Mouse (Mus musculus) macrophage (primary cell): ENCODE results near the gene Ccdc151. TPM values are rescaled to one million over a fixed set of nuclear protein-coding genes. Genes with fewer than 3 reads are reported as not detected.
A peak's percentile ranks its signal among the peaks of the same experiment; 100 is the strongest.

ENCODE experiments used
- H3K27ac ChIP-seq: fragments of 350-480 bp; formaldehyde crosslinking; 2 replicates; pipeline ENCODE4 v1.9.0; 2021
- H3K36me3 ChIP-seq: fragments of 350-480 bp; formaldehyde crosslinking; 2 replicates; pipeline ENCODE4 v1.9.0; 2021; ENCODE audit errors: inconsistent target
- H3K4me3 ChIP-seq: fragments of 350-480 bp; formaldehyde crosslinking; 2 replicates; pipeline ENCODE4 v1.9.0; 2021; ENCODE audit errors: inconsistent target
- H3K79me2 ChIP-seq: fragments of 350-480 bp; formaldehyde crosslinking; 2 replicates; pipeline ENCODE4 v1.9.0; 2021; ENCODE audit errors: inconsistent target
- WGBS: methylation state at CpG from one replicate; pipeline ENCODE4 v1.1.7; 2026; ENCODE audit warnings: inconsistent platforms; ENCODE audit not compliant: missing documents; 5-methylcytosine and 5-hydroxymethylcytosine counted together
- polyA plus RNA-seq: library from polyadenylated mRNA; stranded (reverse); fragments of 250-400 nt; gene quantifications from 3 replicates; pipeline ENCODE4 v1.2.4, GENCODE M21; 2018; ENCODE audit warnings: inconsistent platforms
- total RNA-seq, 78 experiments: library from RNA; depleted of rRNA; stranded (reverse); fragments of 250-400 nt; gene quantifications; 1 replicate in 9 of 78; 2 replicates in 24 of 78; 3 replicates in 43 of 78; 4 replicates in 2 of 78; pipeline ENCODE4 v1.2.4; 2018; ENCODE audit warnings: inconsistent platforms in 56 of 78

Gene Ccdc151
- total RNA-seq (2018; cell fraction: chromatin; rRNA removed) = under 1 TPM in 13 of 26 experiments, not detected in 13; 0.30 to 0.96 (median 0.51) TPM
- under 1 TPM in 18 of 26 experiments, not detected in 8; 0.05 to 0.37 (median 0.13) TPM for total RNA-seq (2018; cell fraction: cytosol; rRNA removed)
- under 1 TPM in 5 of 26 experiments, not detected in 21; 0.22 to 0.64 (median 0.45) TPM for total RNA-seq (2018; cell fraction: nucleus; rRNA removed)
- 0.10 to 0.13 TPM in 2 of 3 replicates, not detected in the other for polyA plus RNA-seq

DNA sequence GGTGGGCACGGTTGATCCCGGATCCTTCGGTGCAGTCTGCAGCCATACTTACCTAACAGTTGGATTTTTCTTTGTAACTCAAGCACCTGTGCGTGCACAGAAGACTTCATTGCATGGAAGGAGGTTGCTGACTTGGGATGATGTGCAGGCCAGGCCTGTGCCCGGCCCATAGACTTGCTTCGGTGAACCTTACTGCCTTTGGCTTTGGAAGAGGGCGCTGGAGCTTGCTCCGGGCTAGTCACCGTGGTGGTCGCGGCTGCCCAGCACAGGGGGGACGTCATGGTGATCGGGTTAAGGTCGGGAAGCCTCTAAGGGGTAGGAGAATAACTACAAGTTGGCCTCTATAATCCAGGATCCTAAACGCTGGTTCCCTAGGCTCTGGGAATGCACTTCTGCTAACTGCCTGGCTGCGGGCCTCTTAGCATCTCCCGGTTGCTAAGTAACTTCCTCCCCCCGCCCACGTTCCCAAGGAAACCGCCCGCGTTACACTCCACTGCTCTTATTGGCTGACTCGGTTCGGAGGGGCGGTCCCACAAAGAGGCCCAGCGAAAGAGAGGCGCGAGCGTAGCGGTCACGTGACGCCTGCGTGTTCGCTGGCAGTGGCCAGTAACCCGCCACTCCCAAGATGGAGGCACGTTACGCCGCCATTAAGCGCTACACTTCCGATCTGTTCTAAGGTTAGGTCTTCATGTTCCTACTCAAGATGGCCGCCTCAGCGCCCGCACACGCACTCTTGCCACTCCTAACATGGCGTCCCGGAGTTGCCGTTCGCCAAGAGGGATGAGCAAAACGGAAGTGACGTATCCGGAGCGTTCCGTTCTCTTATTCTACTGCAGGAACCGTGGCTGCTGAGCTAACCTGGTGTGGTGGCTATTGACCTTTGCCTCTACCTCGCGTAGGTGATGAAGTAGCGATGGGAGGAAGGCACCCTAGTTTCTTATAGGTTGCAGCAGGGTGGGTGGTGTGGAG, at the start of gene Ccdc151, which contains the start of gene Prkcsh:
Gene Ccdc151 (minus strand): TSS at position 441 of the 969 bp plus-strand sequence.
Gene Prkcsh (plus strand): TSS at position 613 of the 969 bp plus-strand sequence.
- Histone ChIP-seq H3K79me2 (peaks cover 8% of the 10 kb centered on the region), H3K36me3 (peaks cover 31% of the 10 kb centered on the region), H3K4me3 (peak within 1 kb of the TSS; percentile 97), H3K27ac (peak within 1 kb of the TSS; percentile 71)
- WGBS = 10% methylated on average over 57 of the region's 57 CpGs

- Histone ChIP-seq H3K4me3 (no peak within 1 kb of the TSS), H3K79me2 (no peaks in the 10 kb centered on the region), H3K36me3 (no peaks in the 10 kb centered on the region), H3K27ac (no peak within 1 kb of the TSS)
- WGBS = 4% methylated on average over 28 of the region's 28 CpGs
Observed at GRCm38 (mm10) chr9:22051958-22052254, 49.5 kb upstream of the Ccdc151 start, which contains the start of gene Elavl3. Elavl3 (minus strand) TSS chr9:22052023.

GRCm38 (mm10) chr9:22051161-22051957, 48.9 kb upstream of the Ccdc151 start:
- Histone ChIP-seq H3K79me2 (no peaks in the 10 kb centered on the region), H3K36me3 (no peaks in the 10 kb centered on the region), H3K4me3 (no peak overlapping the region), H3K27ac (no peak overlapping the region)
- 4% methylated on average over 54 of the region's 67 CpGs for WGBS

DNA sequence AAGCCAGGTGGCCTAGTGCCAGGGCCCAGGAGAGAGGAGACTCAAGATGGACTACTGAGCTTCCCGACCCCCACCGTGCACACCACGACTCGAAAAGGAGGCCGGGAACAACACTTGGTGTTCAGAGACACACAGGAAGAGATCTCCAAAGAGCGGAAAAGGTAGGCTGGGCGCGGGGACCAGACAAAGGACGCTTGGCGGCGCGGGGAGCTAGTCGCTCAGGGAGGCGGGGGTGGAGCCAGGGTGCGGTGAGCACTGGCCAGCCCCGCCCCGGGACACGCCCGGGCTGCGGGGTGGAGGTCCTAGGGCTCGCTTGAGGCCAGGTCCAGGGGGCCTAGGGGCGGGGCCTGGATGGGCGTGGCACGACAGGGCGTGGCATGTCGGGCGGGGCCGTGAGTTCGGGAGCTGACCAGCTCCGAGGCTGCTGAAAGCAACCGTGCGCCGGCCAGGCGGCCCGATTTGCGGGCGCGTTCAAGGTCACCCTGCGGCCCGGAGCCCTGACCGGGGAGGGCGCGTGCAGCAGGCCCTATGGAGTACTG, 48.0 kb upstream of the Ccdc151 start:
- Histone ChIP-seq H3K4me3 (no peak overlapping the region), H3K36me3 (no peaks in the 10 kb centered on the region)
- WGBS = 3% methylated on average over 43 of the region's 43 CpGs

GRCm38 (mm10) chr9:22049721-22050270, 47.4 kb upstream of the Ccdc151 start:
- no peaks in the 10 kb centered on the region for H3K79me2 ChIP-seq
- no peak overlapping the region for H3K27ac ChIP-seq
- no peaks in the 10 kb centered on the region for H3K36me3 ChIP-seq
- 53% methylated on average over 4 of the region's 4 CpGs for WGBS
- H3K4me3 ChIP-seq = no peak overlapping the region

More for the DNA sequence above, 48.0 kb upstream of the Ccdc151 start:
- Histone ChIP-seq H3K79me2 (no peaks in the 10 kb centered on the region), H3K27ac (no peak overlapping the region)

DNA sequence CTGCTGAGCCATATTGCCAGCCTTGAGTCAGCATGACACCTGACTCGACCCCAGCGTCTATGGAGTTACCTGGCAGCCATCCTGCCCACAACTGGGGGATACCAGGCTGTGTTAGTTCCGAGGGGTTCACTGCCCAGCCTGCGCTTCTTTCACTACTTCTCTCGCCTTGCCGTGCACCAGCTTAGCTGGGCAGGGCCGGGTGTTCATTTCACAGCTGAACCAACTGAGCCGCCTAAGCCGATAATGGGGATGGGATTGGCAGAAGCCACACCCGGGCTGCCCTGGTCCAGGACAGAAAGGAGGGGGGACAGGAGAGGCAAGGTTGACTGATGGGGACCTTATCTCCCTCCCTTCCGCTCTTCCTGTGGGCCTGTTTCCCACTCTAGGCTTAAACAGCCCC, 46.9 kb upstream of the Ccdc151 start:
- Histone ChIP-seq H3K79me2 (no peaks in the 10 kb centered on the region), H3K4me3 (no peak overlapping the region), H3K27ac (no peak overlapping the region), H3K36me3 (no peaks in the 10 kb centered on the region)
- 86% methylated on average over 11 of the region's 11 CpGs for WGBS

DNA sequence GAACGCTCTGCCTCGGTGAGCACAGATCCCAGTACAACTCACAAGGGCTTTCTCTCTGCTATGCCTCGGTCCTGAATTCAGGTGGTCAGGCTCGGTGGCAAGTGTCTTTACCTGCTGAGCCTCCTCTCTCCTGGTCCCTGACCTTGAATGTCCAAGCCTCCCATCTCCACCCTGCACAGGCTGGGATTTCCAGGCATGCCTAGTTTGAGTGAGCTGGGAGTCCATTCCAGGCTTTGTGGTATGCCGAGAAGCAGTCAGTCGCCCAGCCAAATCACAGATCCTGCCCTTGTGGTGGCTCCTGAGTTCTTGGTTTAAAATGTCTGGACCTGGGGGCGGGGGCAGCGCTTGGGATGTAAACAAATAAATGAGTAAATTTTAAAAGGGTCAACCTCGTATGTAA, 44.9 kb upstream of the Ccdc151 start:
- 70% methylated on average over 9 of the region's 9 CpGs for WGBS
- H3K4me3 ChIP-seq = no peak overlapping the region
- no peaks in the 10 kb centered on the region for H3K79me2 ChIP-seq
- no peak overlapping the region for H3K27ac ChIP-seq
- no peaks in the 10 kb centered on the region for H3K36me3 ChIP-seq

GRCm38 (mm10) chr9:22041832-22042231, 39.4 kb upstream of the Ccdc151 start:
- WGBS = 82% methylated on average over 2 of the region's 2 CpGs

GRCm38 (mm10) chr9:22037826-22038225, 35.4 kb upstream of the Ccdc151 start:
- Histone ChIP-seq H3K27ac (no peak overlapping the region), H3K79me2 (no peaks in the 10 kb centered on the region), H3K4me3 (no peak overlapping the region), H3K36me3 (no peaks in the 10 kb centered on the region)
- WGBS = 83% methylated on average over 9 of the region's 10 CpGs

More at GRCm38 (mm10) chr9:22041832-22042231, 39.4 kb upstream of the Ccdc151 start:
- no peak overlapping the region for H3K27ac ChIP-seq
- H3K4me3 ChIP-seq = no peak overlapping the region
- H3K36me3 ChIP-seq = no peaks in the 10 kb centered on the region
- no peaks in the 10 kb centered on the region for H3K79me2 ChIP-seq

GRCm38 (mm10) chr9:22035300-22036044, 33.0 kb upstream of the Ccdc151 start:
- H3K36me3 ChIP-seq = no peaks in the 10 kb centered on the region
- H3K79me2 ChIP-seq = no peaks in the 10 kb centered on the region
- H3K4me3 ChIP-seq = no peak overlapping the region
- 80% methylated on average over 6 of the region's 6 CpGs for WGBS
- H3K27ac ChIP-seq = no peak overlapping the region

DNA sequence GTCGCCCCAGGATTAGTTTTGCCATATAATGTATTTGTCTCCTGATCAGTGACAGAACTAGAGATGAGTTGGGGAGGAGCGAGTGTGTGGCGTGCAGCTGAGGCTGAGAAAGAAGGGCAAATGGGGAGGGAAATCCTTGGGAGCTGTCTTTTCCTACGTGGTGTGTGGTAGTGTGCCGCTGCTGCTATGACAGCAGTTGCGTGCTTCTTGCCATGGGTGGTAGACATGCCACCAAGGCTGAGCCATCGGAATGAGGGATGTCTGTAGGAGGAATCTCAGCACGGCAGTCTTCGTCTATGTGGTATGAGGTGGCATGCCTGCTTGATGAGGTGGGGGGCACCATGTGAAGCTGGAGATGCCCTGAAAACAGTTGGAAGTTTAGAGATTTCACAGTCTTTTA, 28.0 kb upstream of the Ccdc151 start:
- H3K4me3 ChIP-seq = no peak overlapping the region
- no peak overlapping the region for H3K27ac ChIP-seq
- H3K36me3 ChIP-seq = no peaks in the 10 kb centered on the region
- no peaks in the 10 kb centered on the region for H3K79me2 ChIP-seq
- 94% methylated on average over 9 of the region's 9 CpGs for WGBS

DNA sequence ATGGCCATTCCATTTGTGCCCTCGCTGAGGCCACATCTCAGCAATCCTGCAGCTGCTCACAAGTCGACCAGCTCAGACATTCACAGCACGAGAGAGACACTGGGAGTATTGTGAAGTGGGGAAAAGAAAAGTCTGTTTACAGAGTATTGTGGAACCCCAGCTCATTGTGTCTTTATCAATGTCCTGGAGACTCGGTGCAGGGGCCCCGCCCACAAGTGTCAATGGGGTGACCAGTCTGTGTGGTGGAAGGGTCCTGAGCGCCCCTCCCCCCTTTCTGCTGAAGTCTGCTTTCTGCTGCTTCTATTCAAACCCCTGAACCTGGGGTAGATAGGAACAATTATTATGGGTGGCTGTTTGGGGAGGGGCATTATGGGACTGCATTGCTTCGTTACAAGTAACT, 26.0 kb upstream of the Ccdc151 start:
- Histone ChIP-seq H3K79me2 (no peaks in the 10 kb centered on the region), H3K4me3 (no peak overlapping the region), H3K36me3 (no peaks in the 10 kb centered on the region), H3K27ac (no peak overlapping the region)
- WGBS = 69% methylated on average over 7 of the region's 7 CpGs

DNA sequence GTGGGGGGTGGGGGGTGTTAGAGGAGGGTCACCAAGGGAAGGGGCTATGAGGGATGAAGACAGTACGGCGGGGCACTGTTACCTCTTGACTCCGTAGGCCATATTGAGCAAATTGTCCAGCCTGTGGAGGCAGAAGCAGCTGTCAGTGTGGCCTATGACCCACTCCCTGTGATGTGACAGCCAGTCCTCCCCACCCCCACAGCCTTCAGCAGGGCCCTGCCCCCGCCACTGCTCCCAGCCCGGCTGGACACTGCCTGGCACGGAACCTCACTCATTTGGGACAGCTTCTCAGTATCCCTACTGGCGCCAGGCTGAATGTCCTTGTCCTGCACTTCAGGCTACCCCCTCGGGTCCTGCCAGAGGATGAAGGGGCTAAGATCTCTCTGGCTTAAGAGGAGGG, 22.2 kb upstream of the Ccdc151 start:
- 89% methylated on average over 8 of the region's 8 CpGs for WGBS
- H3K27ac ChIP-seq = no peak overlapping the region
- no peak overlapping the region for H3K4me3 ChIP-seq
- no peaks in the 10 kb centered on the region for H3K36me3 ChIP-seq
- no peaks in the 10 kb centered on the region for H3K79me2 ChIP-seq
